Mouse (Mus musculus): ENCODE measurements around the gene Serpinb1c.

DNA sequence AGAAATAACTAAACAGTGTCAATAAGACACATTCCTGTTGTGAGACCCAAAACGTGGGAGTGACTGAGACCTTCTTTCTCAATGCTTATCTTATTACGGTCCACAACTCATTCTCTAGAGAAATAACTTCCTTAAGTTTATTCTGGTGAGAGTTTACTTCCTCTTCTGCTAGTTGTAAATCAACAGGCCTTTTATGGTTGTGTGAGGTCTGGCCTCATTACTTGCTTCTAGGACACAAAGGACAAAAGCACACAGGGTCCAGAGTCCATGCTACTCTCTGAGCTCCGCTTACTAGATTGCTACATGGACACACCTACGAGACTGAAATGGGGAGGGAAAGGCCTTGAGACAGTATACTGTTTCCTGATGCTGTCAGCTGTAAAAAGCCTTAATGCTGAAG is 48.9 kb downstream of the Serpinb1c start:
- TF ChIP-seq ZNF384 (IDR thresholded peaks at IDR 0.05; ENCODE audit: low read depth, low read length) (no peak), MAFK (IDR thresholded peaks at IDR 0.05; ENCODE audit: insufficient read depth, low read depth, low read length) (no peak)

Data from ES-E14 (cell line).